Mouse (Mus musculus): ENCODE measurements around the gene Stk10.

The Stk10 gene

DNA sequence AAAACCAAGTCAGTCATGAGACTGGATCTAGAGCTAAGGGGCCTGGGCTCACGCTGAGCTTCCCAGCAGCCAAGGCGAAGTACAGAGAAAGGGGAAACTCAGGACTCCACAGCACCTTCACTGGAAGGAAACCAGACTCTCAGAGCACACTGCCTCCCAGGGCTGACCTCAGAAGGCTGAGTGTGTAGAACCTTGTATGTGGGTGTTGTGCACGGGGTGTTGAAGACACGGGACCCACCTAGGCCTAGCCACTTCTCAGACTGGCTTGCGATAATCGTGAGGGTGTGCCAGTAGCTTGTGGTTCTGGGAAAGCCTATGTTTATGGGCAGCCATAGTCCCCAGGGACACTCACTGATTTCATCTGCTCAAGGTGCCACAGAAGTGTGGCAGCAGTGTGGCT is 38.0 kb downstream of the Stk10 start:
- DNase-seq: no peak

GRCm38 (mm10) chr11:32573669-32574068 is 40.6 kb downstream of the Stk10 start:
- DNase-seq: no peak

- no peak for DNase-seq
These were observed 43.1 kb downstream of the Stk10 start for GRCm38 (mm10) chr11:32575964-32576759.

DNA sequence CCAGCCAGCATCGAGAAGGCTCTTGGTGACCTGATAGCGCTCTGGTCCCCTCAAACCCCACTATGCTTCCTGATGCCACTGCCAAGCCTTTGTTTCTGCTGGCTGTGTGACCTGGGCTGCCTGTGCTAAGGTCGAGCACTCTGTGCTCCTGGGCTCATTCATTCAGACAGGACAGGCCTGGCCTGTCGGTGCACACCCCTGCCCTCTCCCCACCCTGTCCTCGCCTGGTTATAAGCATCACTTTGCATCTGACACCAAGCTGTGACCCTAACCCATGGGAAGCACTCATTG is 43.6 kb downstream of the Stk10 start:
- no peak for DNase-seq

GRCm38 (mm10) chr11:32580305-32580947 is 47.3 kb downstream of the Stk10 start:
- DNase-seq: peak; percentile 58 to 80

- no peak for DNase-seq
These were observed 47.9 kb downstream of the Stk10 start for GRCm38 (mm10) chr11:32581031-32581430.

DNA sequence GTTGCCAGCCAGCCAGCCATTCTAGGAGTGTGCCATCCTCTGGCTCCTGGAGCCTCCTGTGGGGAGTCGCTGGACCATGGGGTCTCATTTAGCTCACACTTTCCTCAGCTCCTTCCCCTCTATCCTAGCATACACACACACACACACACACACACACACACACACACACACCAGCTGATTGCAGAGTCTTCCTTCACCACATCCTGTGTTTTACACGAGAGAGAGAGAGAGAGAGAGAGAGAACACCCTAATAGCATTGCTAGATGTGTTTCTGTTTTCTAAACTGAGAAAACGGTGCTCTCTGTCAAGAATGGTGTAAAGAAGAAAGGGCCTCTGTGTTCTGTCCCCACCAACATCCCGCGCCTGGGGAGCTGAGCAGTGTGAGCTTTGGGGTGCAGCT is 49.7 kb downstream of the Stk10 start:
- DNase-seq: peak; percentile 65 to 72

- no peak for DNase-seq
These were observed 52.9 kb downstream of the Stk10 start for GRCm38 (mm10) chr11:32585996-32586395.

- DNase-seq: peak; percentile 19 to 30
These were observed 54.3 kb downstream of the Stk10 start for GRCm38 (mm10) chr11:32587191-32588089.

GRCm38 (mm10) chr11:32588090-32588891 is 55.2 kb downstream of the Stk10 start:
- peak; percentile 81 to 87 for DNase-seq

DNA sequence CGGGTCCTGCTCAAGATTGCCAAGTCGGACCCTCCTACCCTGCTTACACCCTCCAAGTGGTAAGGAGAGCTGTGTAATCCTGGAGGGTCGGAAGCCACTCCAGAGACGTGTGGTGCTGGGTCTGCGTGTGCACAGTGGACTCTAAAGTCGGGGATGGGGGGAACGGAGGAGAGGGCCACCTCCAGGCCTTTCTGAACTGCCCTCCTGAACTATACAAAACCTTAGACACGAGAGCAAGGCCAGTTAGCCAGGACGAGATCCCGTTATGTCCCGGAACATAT is 55.7 kb downstream of the Stk10 start:
- DNase-seq: no peak

DNA sequence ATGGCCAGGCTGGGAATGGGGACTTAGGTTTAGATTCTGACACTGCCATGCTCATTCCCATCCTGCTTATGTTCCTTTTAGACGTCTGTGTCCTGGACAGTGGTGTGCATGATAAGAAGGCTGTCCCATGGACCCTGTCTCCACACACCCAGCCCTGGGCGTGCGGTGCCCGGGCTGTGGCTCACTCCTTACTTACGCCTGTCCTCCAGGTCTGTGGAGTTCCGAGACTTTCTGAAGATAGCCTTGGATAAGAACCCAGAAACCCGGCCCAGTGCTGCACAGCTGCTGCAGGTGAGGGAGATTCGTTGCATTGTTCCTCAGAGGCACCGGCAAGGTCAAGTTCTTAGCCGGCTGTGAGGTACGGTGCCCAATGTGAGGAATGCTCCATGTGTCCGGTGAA is 56.1 kb downstream of the Stk10 start:
- DNase-seq: no peak

GRCm38 (mm10) chr11:32589791-32590190 is 56.7 kb downstream of the Stk10 start:
- DNase-seq: no peak

GRCm38 (mm10) chr11:32590205-32590604 is 57.1 kb downstream of the Stk10 start:
- no peak for DNase-seq

DNA sequence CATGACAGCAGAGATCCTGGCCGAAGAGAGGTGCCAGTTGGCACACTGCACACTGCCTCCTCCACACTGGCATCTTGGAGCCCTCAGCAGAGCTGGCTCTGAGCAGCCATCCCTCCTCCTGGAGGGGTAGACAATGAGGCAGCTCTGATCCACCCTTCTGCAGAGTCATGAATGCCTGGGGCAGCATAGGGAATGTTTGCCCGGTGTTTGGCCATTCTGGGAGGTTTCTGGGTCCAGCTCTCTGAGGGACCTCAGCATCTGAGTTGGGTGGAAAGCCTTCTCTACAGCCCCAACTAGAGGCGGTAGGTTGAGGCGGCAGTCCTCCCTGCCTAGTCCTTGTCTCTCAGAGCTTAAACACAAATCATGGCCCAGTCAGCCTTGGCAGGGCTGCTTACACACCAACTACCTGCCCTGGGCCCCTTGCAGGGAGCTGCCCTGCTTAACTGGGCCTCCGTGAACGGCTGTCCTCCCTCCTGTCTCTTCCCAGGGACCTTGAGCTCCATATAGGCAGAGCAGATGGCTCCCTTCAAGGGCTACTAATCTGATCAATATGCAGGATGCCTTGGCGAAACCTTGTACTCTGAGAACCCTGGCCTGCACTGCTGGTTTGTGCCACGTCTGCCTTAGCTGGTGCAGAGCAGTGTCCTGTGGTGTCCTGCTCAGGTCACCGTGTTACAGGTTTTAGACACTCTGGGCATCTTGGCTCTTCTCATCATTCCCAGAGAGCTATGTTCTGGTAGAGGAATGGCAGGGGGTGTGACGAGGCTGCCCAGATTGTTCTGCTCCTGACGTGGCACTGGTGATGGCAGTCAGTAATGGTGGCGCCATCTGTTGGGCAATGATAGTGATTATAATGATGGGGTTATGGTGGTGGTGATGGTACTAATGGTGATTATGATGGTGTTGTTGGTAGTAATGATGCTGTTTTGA is 59.1 kb downstream of the Stk10 start:
- DNase-seq: no peak

DNA sequence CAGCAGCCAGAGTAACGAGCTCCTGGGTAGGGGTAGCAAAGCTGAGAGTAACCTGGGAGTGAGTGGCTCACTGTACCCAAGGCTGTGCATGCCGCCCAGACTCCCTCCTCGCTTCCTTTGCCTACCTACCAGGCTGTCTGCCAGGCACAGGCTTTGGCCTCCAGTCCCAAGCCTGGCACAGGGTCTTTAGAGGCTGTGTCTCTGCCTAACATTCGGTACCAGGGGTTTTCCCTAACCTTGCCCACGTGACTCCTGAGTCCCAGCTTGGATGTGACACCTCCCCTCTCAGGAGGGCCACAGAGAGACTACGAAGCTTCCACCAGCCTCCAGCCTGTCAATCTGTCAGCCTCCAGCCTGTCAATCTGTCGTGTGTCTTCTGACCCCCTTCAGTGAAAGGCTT is 60.0 kb downstream of the Stk10 start:
- DNase-seq: no peak

DNA sequence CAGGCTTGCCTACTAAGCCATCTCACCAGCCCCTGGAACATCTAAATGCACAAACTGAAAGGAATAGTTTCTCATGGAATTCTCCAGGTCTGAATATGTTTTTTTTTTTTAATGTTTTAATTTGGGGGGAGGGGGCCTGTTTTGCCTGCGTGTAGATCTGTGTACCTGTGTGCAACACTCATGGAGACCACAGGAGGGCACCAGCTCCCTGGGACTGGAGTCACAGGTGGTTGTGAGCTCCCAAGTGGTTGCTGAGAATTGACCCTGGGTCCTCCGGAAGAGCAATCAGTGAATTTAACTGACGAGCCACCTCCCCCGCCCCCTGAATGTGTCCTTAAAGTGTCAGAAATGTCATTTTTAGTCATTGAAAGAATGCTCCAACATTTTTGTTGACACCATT is 61.0 kb downstream of the Stk10 start:
- DNase-seq: no peak

GRCm38 (mm10) chr11:32600371-32600770 is 67.3 kb downstream of the Stk10 start:
- DNase-seq: no peak

DNA sequence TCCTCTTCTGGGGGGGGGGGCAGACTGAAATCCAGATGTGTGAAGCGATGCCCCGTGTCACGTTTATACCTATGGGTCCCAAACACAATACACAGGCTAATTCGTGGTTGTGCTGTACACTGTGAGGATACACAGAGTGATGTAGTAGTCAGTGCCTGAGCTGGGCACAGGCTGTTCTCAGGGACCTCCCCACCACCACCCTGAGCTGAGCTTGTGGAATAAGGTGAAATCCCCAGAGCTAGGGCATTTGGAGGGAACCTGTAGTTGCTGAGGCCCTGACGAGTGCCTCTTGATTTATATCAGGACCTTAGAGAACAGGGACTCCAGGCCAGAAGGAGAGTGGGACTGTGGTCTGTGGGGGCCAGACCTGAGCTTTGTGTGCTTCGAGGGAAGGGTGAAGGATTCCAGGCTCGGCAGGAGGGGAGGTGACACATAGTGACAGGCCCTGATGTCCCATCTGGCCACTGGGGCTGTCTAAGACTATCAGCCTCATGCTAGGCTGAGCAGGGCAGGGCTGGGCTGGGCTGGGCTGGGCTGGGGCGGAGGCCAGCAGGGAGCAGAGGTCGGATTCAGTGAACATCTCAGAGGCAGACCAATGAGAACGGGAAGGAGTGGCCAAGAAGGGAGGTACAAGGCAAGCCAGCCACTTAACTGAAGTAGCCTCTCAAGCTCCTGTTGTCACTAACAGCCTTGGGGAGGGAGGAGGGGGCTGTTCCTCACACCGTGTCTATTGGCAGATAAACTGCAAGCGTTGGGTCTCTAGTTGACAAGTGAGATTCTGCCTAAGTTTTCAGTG is 68.6 kb downstream of the Stk10 start:
- DNase-seq: no peak

GRCm38 (mm10) chr11:32604663-32605062 is 71.6 kb downstream of the Stk10 start:
- no peak for DNase-seq

Measured in thymus, postnatal 36 days (tissue).